Mouse (Mus musculus): ENCODE measurements at regions not wholly inside any gene's neighbourhood (a gene's known extent, or its start where the extent isn't known, plus 50 kb on each side); places are given as distances from the start of the nearest gene placed in this dataset.
A peak's percentile ranks its signal among the peaks of the same experiment; 100 is the strongest.

DNA sequence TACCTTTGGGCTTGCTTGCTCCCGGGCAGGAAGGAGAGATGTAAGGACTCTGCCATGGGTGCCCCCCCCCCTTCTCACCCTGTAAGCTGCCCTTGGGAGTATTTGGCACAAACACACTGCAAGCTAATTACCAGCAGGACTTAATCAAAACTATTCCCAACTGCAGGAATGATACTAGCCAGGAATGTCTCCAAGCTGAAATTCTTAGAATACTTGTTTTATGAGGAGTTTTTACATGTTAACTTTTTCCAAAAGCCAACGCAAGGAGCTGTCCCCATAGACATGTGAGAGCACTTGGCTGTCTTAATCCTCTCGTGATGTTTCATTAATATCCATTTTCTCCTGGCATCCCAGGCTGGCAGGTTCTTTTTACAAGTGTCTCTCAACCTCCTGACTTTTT is 155.6 kb upstream of the Irx6 start:
- DNase-seq (ENCODE audit: low spot score in 2 of 2), result no peak

DNA sequence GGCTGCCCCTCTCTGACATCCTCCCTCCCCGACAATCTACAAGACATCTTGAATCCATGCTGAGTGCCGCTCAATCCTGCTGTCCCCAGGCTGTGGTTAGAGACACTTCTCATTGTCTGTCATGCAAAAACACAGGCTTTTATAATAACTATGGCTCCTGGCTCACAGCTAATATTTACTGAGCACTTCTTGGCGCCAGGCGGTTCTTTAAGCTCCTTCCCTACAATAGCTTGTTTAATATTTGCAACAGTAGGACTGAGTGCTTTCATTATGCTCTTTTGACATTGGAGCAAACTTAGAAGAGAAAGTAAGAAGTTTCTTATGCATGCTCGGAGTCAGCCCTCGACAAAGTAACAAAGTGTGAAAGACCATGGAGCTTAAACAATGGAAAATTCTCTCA is 151.6 kb upstream of the Irx6 start:
- DNase-seq (ENCODE audit: low spot score in 2 of 2), result no peak

DNA sequence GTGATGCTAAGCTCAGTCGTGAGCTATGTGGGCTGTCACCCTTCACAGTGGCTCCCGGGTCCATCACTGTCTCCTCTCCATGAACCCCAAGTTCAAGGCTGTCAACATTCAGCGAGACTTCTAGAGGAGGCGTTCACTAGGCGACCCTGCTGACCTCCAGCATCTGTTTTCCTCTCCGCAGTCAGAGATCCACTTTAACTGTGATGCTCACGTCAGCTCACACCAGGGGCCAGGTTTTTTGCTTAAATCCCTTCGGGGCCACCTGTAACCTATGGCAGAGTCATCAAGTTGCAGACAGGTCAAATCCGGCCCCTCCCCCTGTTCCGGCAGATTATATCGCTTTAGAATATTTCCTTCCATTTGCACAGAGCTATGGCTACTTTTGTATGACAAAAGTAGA is 144.3 kb upstream of the Irx6 start:
- DNase-seq (ENCODE audit: low spot score in 2 of 2), result no peak

DNA sequence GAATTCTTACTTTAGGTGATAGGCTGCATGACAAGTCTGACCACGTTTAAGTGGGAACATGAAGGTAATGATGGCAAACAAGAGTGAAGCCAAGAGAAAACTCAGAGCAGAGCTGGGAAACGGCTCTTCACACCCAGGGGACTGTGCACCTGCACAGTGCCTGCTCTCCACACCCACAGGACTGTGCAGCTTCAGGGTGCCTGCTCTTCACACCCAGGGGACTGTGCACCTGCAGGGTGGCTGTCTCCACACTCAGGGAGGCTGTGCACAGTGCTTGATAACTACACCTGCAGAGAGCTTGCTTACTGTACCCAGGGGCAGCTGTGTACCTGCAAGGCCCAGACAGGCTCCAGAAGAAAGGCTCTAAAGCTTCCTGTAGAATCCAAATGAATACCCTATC is 133.5 kb upstream of the Irx6 start:
- DNase-seq (ENCODE audit: low spot score in 2 of 2), result peak; percentile 27 to 56

DNA sequence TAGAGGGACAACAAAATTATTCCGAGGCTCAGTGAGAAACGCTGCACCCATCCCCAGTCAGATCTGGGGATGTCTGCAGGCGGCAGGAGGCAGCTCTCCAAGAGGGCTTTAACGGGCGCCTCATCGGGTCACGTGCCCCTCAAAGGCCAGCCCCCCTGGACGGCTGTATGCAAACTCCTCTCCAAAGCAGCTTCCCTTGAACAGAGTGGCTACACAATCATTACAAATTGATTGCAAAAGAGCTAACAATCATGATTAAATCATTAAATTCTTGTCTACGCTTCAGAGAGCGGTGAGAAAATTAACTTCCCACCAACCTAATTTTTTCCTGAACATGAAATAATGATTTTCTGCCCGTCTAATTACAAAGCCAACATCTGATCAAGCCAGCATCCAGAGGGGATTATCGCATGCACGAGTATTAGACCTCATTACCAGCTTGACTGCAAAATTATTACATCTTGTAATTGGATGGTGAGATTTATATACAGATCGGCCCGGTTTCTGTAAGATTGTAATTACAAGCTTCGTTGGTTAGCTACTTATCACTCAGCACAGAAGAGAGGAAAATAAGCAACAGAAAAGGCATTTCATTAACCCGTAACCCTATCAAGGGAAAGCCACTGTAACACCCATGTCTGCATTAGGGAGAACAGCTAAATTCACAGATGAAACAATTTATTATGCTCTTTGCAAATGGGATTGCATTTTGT is 128.6 kb upstream of the Irx6 start:
- no peak for DNase-seq (ENCODE audit: low spot score in 2 of 2)

DNA sequence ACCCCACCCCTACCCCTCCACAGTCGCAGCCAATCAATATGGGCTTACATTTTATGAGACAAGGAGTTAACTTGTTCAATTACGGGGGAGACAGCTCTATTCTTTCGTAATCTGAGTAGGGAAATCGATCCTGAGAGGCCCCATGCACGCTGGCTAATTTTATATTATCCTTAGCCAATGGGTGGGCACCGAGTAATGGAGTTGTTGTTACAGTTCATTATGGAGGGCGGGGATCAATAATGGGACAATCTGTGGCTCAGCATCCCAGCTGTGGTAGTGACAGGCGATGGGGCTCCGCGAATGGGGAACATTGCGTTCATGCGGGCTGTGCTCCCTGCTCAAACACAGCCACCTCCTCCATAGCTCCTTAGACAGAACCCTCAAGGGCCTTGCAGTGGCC is 118.9 kb upstream of the Irx6 start:
- no peak for DNase-seq (ENCODE audit: low spot score in 2 of 2)

DNA sequence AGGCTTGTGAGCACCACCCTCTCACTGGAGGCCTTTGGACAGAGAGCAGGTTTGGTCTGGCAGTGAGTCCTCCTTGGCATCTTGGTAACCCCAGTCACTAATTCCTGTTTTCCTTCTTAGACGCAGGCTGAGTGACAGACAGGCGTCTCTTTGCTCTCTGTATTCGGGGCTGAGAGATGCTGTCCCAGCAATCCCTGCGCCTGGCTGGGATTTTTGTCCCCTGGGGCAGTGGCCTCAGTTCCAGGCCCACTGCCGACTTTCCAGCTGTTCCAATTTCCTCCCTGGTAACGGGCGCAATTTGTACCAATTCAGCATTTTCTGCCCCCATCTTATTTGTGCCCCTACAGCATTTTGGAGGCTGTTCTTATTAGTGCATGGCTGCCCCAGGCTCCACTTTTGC is 118.5 kb upstream of the Irx6 start:
- DNase-seq (ENCODE audit: low spot score in 2 of 2), result no peak

DNA sequence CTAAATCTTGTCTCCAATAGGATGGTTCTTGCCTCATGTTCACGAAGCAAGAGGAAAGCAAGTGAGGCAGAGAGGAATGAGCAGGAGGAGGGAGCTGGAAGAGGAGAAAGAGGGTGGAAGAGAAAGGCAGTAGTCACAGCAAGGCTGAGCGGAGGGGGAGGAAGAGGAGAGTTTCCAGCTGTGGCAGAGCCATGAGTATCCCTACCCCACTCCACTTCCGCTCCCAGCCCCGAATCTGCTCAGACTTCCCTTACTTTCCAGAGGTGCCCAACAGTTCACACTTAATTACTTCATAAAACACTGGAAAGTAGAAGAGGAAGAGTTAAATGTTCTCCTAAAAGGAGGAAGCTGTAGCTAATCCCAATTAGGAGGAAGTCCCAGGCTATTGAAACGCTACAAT is 111.6 kb upstream of the Irx6 start:
- DNase-seq (ENCODE audit: low spot score in 2 of 2), result no peak

DNA sequence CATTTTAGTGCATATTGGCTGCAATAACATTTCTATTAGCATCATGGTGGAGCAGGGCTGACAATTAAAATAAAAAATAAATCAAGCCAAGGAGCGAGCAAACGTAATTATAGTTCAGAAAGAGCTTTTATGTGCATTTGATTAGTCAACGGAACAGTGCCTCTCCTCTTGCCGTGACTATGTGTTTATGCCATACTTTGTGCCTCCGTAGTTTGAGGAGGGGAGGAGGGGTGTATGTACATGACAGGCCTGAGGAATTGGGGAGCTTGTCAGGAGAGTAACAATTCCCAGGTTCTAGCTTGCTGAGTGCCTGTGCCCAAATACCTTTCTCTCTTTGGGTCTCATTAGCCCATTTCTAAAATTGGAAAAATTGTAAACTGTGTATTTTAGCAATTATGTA is 111.1 kb upstream of the Irx6 start:
- no peak for DNase-seq (ENCODE audit: low spot score in 2 of 2)

DNA sequence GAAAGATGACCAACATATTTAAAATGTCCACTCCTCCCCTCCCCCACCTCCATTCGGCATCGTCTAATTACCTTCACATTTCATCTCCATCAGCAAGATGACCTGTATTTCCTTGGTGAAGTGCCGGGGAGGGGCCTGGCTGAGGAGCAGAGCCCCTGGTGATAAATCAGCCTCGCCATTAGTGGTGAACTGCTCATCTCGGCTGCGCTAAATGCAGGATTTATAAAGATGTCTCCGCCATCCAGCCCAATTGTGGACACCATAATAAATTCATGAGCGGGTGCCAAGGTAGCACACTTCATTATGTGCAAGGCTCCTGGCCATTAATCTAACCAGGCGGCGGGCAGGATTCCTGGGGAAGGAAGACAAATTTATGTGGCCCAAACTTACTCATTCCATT is 104.4 kb upstream of the Irx6 start:
- no peak for DNase-seq (ENCODE audit: low spot score in 2 of 2)

DNA sequence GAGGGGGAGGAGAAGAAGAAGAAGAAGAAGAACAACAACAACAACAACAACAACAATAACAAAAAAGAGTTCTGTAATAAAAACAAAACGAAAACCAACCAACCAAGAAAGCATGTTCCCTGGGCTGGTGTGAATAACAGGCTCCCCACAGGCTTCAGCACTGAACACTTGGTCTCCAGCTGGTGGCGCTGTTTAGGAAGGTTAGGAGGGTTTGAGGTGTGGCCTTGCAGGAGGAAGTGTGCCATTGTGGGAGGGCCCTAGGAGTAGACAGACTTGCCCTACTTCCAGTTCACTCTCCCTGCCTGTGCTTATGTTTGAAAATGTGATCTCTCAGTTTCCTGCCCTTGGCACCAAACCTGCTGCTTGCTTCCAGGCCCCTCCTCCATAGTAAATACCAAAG is 94.6 kb upstream of the Irx6 start:
- no peak for DNase-seq (ENCODE audit: low spot score in 2 of 2)

DNA sequence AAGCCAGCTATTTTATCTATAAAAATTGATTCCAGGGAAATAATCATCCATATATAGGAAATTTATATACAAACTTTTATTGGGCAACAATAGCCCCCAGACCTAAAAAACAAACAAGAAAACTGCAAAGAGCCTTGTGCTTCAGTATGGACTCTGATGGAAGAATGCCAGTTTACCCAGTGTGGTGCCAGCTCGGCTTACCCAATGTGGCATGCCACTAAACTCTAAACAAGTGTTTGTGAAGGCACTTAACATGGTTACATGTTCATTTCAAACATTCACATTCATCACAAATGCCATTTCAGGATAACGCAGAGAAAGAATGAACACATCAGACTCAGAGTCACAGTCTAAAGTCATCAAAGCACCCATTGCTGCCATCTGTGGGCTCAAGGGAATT is 93.0 kb upstream of the Irx6 start:
- no peak for DNase-seq (ENCODE audit: low spot score in 2 of 2)

DNA sequence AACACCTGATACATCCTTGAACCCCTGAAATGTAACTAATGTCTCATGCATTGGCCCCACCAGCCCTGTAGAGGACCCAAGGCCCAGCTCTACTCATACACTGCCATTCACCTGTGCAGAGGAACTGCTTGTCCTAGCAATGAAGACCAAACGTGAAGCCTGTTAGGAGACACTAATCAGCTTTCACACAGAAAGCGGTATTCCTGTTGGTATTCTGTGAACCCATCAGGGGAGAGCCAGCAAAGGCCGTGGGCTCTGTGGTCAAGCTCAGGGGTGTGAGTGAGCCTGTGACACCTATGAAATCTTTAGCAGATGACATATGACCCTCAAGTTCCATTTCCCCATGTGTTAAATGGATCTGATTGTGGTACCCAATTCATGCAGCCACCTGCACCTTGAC is 73.3 kb upstream of the Irx6 start:
- DNase-seq (ENCODE audit: low spot score in 2 of 2), result no peak

DNA sequence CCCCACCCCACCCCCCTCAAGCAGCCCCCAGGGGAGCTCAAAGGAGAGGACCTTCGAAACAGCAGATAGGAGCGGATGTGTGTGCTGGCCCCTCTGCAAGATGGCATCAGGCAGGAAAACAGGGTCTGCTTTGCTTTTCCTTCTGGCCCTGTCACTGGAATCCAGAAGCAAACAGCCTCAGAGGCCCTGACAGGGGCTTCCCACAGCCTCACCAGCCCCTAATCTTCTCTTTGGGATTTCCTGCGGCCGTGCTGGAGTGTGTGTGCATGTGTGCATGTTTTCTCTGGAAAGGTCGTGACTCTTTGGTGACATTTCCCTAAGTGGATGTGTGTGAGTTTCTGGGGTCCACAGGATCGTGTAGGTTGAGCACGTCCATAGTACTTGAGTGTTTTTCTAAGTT is 71.1 kb upstream of the Irx6 start:
- DNase-seq (ENCODE audit: low spot score in 2 of 2), result no peak

DNA sequence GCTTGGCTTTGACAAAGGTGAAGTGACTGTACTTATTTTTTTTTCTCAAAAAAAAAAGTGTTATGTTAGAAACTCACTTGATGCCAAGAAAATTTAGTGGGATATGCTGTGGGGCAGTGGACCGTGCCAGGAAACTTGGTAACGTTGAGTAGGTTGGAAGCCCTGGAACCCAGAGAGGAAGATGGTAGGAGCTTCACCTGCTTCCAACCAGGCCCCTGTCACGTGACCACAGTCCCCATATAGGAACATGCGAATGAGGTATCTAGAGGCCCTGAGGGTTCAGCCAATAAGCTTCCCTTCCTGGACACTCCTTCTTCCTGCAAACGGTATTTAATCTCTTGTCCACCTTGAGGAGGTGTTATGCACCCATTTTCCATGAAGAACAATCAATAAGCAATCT is 68.5 kb upstream of the Irx6 start:
- DNase-seq (ENCODE audit: low spot score in 2 of 2), result no peak

DNA sequence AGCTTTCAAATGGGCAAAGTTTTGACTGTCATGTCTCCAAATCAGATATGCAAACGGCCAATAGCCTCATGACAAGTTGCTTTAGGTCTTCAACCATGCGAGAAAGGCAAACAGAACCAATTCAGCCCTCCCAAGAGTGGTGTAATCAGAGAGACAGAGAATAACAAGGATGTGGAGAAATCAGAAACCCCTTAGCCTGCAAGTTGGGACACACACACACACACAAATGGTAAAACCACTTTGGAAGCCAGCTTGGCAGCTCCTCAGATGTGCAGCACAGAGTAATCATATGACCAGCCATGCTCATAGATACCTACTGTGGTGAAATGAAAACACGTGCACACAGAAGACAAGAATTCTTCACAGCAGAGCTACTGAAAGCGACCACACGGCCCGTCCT is 66.5 kb upstream of the Irx6 start:
- DNase-seq (ENCODE audit: low spot score in 2 of 2), result no peak

DNA sequence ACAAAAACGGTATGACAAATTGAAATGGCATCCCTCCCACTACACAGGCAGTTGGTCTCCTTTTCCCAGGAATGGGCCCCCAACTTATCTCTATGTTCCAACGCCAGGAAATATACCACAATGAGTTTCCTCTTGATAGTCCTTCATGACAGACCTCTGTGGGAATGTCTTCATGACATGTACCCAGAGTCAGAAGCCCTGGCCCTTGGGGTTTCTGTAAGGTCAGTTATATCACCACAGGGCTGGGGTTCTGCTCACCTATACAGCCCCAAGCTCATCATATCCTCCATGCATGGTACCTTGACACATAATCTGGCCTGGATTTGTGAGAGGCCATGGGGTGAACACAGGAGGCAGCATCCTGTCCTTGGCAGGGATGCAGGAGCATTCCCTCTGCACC is 64.2 kb upstream of the Irx6 start:
- DNase-seq (ENCODE audit: low spot score in 2 of 2), result no peak

DNA sequence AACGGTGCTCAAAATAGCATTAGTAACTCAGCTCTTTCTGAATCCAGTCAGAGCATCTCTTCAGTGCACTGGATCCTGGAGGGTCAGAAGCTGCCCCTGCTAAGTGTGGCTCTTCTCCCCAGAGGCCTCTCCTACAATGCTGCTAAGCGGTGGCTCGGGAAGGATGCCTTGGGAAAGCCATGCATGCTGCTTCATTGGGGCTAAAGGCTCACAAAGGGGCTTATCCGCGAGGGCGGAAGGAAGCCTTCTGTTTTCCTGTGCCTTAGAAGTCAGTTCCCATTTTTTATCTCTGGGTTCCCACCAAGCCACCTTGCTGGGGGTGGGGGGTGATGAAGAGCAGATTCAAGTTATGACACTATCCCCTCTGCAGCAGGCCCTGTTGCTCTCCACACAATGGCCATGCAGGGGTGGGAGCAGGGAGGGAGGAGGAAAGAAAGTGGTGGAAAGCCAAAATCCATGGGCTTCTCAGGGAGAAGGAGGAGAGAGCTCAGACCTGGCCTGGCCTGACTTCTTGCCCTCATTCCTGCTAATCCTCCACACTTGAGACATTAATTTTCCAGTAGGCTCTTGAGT is 63.5 kb upstream of the Irx6 start:
- no peak for DNase-seq (ENCODE audit: low spot score in 2 of 2)

DNA sequence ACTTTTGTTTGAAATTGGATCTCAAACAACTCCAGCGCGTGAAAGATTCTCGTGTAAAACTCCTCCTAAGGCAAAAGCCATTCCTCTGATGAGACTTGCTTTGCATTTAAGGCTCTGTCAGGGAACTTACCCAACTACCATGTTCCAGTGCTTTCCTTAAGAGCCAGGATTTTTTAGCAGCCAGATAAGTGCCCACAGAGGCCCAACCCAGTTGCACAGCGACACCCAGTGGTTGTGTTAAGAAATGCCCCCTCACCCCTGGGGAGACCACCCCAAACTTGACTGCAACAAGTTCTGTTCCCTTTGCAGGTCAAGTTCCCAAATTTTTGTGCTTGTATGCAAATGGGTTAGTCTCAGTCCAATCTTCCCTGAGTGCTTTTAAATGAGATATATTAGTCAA is 60.6 kb upstream of the Irx6 start:
- DNase-seq (ENCODE audit: low spot score in 2 of 2), result peak in 1 of 2 experiments; percentile 27

DNA sequence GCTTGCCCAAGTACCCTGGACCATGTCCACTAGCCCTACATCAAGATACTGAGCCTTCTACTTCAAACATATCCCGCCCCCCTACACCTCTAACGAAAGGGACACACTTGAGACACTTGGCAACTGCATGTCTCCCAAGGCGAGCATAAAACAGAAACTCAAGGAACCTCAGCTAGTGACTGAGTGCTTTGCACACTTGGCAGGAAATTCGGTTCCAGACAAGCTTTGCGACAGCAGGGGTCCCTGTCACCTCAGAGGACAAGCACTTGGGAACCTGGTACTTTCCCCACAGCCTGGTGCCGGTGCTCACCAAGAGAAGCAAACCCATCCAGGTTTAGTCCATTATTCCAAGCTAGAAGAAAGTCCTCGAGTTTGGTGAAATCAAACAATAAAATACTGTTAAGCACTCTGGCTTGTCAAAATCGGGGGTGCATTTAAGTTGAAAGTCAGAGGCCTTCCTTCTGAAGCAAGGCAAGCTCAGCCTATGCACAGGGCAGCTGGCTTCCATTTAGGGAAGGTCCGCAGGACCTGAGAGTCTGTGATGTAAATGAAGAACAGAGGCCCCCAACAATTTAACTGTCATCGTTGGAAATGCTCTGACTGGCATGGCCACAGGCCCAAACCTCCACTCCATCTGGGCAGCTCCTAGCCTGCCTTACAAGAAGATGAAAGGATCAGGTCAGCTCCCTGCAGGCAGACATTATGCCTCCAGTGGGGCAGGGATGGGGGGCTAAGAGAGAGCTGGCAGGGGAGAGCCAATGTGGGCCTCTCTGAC is 57.6 kb upstream of the Irx6 start:
- no peak for DNase-seq (ENCODE audit: low spot score in 2 of 2)

DNA sequence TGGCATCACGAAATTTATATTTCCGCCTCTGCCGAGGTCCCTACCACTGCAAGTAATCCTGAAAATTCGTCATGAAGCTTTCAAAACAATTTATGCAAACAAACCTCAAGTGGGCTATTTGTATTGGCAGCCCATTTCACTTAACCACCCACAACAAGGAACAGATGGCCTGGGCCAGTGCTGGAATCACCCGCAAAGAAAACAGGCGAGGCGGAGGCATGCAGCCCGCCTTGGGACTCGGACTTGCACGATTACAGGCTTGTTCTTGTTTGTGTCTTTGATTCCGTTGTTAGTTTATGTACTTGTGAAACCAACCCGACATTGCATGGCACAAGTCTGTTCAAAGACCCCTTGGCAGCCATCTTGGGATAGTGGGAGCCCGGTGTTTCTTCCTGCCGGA is 55.8 kb upstream of the Irx6 start:
- no peak for DNase-seq (ENCODE audit: low spot score in 2 of 2)

Measured in thymus, postnatal 10 days (tissue).